Mouse (Mus musculus) ES-E14 (cell line): ENCODE results near the gene Esrrg. TPM values are rescaled to one million over a fixed set of nuclear protein-coding genes. Genes with fewer than 3 reads are reported as not detected.

Source experiments
- DNase-seq: peaks from one replicate; pipeline ENCODE4 v3.0.0-alpha.2; 2013; ENCODE audit warnings: low read depth, low spot score
- H3K27ac ChIP-seq: 2 replicates; pipeline ENCODE4 v1.5.1; 2012; ENCODE audit warnings: low read depth, mild to moderate bottlenecking, low read length, moderate library complexity, mixed read lengths; ENCODE audit not compliant: poor library complexity, insufficient read depth, severe bottlenecking
- H3K36me3 ChIP-seq: 2 replicates; pipeline ENCODE4 v1.6.1; 2012; ENCODE audit warnings: mild to moderate bottlenecking, low read length, moderate library complexity, mixed read lengths; ENCODE audit not compliant: control insufficient read depth, poor library complexity, insufficient read depth, severe bottlenecking
- H3K4me1 ChIP-seq, 2 experiments: fragments of 150-350 bp in 1 of 2; sonication (generic) in 1 of 2; 2 replicates each; pipeline ENCODE4 v1.6.1; 2012; ENCODE audit warnings: low read length in 2 of 2, mild to moderate bottlenecking in 1 of 2, mixed read lengths in 1 of 2; ENCODE audit not compliant: control insufficient read depth in 2 of 2, insufficient read depth in 2 of 2, poor library complexity in 1 of 2
- H3K4me3 ChIP-seq, 2 experiments: fragments of 150-350 bp in 1 of 2; sonication (generic) in 1 of 2; 2 replicates each; pipeline ENCODE4 v1.5.1; 2012; ENCODE audit warnings: low read length in 2 of 2, low read depth in 1 of 2, mild to moderate bottlenecking in 1 of 2, mixed read lengths in 1 of 2; ENCODE audit not compliant: insufficient read depth in 1 of 2, poor library complexity in 1 of 2, severe bottlenecking in 1 of 2
- H3K9ac ChIP-seq: 2 replicates; pipeline ENCODE4 v1.6.1; 2012; ENCODE audit warnings: low read depth, mild to moderate bottlenecking, low read length, mixed read lengths; ENCODE audit not compliant: poor library complexity, insufficient read depth, severe bottlenecking
- H3K9me3 ChIP-seq: fragments of 150-350 bp; sonication (generic); 2 replicates; pipeline ENCODE4 v1.6.1; 2012; ENCODE audit warnings: low read depth, mild to moderate bottlenecking, low read length; ENCODE audit not compliant: control insufficient read depth, insufficient read depth
- CHD2 ChIP-seq: IDR thresholded peaks from 2 replicates; pipeline ENCODE4 v1.6.1; 2014; ENCODE audit warnings: mild to moderate bottlenecking, low read depth, low read length, inconsistent platforms
- HCFC1 ChIP-seq: IDR thresholded peaks from 2 replicates; pipeline ENCODE4 v1.6.1; 2012; ENCODE audit warnings: low read length, inconsistent platforms, borderline replicate concordance; ENCODE audit not compliant: insufficient read depth
- MAFK ChIP-seq: IDR thresholded peaks from 2 replicates; pipeline ENCODE4 v1.6.1; 2014; ENCODE audit warnings: mild to moderate bottlenecking, low read depth, low read length, inconsistent platforms; ENCODE audit not compliant: insufficient read depth
- ZC3H11A ChIP-seq: IDR thresholded peaks from 2 replicates; pipeline ENCODE4 v1.6.1; 2012; ENCODE audit warnings: low read depth, mild to moderate bottlenecking, inconsistent platforms, low read length, borderline replicate concordance
- ZNF384 ChIP-seq: IDR thresholded peaks from 2 replicates; pipeline ENCODE4 v1.6.1; 2012; ENCODE audit warnings: low read depth, low read length, inconsistent platforms
- in situ Hi-C, 2 experiments: fragments of 600-800 bp; cut with MboI; formaldehyde crosslinking; loops; one replicate each; pipeline ENCODE4 v1.15.1; 2025; ENCODE audit warnings: low sequenced_read_pairs in 2 of 2, inconsistent platforms in 1 of 2; ENCODE audit not compliant: unreplicated experiment in 2 of 2
- total RNA-seq: library from RNA; depleted of rRNA; stranded (reverse); fragments of 300-350 nt; gene quantifications from 2 replicates; pipeline ENCODE4 v1.2.3, GENCODE M21; 2012

Esrrg gene
- total RNA-seq, 1 experiment = 0.09 TPM

GRCm38 (mm10) chr1:187763451-187763755 lies 154.8 kb downstream of the Esrrg start:
- in situ Hi-C loops = no loop called here
- TF ChIP-seq MAFK (no peak), ZC3H11A (no peak), CHD2 (no peak), HCFC1 (no peak), ZNF384 (no peak)
- DNase-seq = no peak

GRCm38 (mm10) chr1:187763821-187764220 lies 155.2 kb downstream of the Esrrg start:
- TF ChIP-seq ZNF384 (no peak), ZC3H11A (no peak), HCFC1 (no peak), MAFK (no peak), CHD2 (no peak)
- no peak for DNase-seq
- Histone ChIP-seq H3K9ac (no peak overlapping the region), H3K4me3 (no peak overlapping the region), H3K27ac (no peak overlapping the region), H3K9me3 (no peaks in the 10 kb centered on the region), H3K4me1 (no peaks in the 10 kb centered on the region), H3K36me3 (no peaks in the 10 kb centered on the region)
- in situ Hi-C loops = no loop called here

More at GRCm38 (mm10) chr1:187763451-187763755, 154.8 kb downstream of the Esrrg start:
- Histone ChIP-seq H3K27ac (no peak overlapping the region), H3K9me3 (no peaks in the 10 kb centered on the region), H3K9ac (no peak overlapping the region), H3K4me1 (no peaks in the 10 kb centered on the region), H3K36me3 (no peaks in the 10 kb centered on the region), H3K4me3 (no peak overlapping the region)

- Histone ChIP-seq H3K27ac (no peak overlapping the region), H3K9me3 (no peaks in the 10 kb centered on the region), H3K4me3 (no peak overlapping the region), H3K9ac (no peak overlapping the region), H3K4me1 (no peaks in the 10 kb centered on the region), H3K36me3 (no peaks in the 10 kb centered on the region)
- in situ Hi-C loops = no loop called here
- TF ChIP-seq MAFK = no peak
- no peak for DNase-seq
Measured at GRCm38 (mm10) chr1:187765577-187765976, 157.0 kb downstream of the Esrrg start.

- Histone ChIP-seq H3K9me3 (no peaks in the 10 kb centered on the region), H3K9ac (no peak overlapping the region), H3K36me3 (no peaks in the 10 kb centered on the region), H3K4me3 (no peak overlapping the region), H3K27ac (no peak overlapping the region), H3K4me1 (no peaks in the 10 kb centered on the region)
- TF ChIP-seq ZC3H11A (no peak), MAFK (no peak), ZNF384 (no peak), HCFC1 (no peak), CHD2 (no peak)
- DNase-seq = no peak
- in situ Hi-C loops = no loop called here
Measured at GRCm38 (mm10) chr1:187767355-187767754, 158.8 kb downstream of the Esrrg start.

GRCm38 (mm10) chr1:187770234-187770633 lies 161.6 kb downstream of the Esrrg start:
- no peak overlapping the region for H3K4me3 ChIP-seq
- in situ Hi-C loops = no loop called here
- no peaks in the 10 kb centered on the region for H3K36me3 ChIP-seq
- TF ChIP-seq MAFK (no peak), HCFC1 (no peak), ZNF384 (no peak), CHD2 (no peak), ZC3H11A (no peak)
- no peaks in the 10 kb centered on the region for H3K4me1 ChIP-seq
- H3K9me3 ChIP-seq = no peaks in the 10 kb centered on the region
- no peak for DNase-seq
- H3K27ac ChIP-seq = no peak overlapping the region
- no peak overlapping the region for H3K9ac ChIP-seq
